Mouse (Mus musculus) neural tube, embryonic 12.5 days (tissue): ENCODE results near the gene Trnau1ap. TPM values are rescaled to one million over a fixed set of nuclear protein-coding genes. Genes with fewer than 3 reads are reported as not detected.
A peak's percentile ranks its signal among the peaks of the same experiment; 100 is the strongest.

Source experiments
- ATAC-seq: fragments of 200-750 bp; cut with Nextera tagmentation; 2 replicates; pipeline ENCODE4 v1.8.0; 2017; ENCODE audit warnings: low read depth, mild to moderate bottlenecking, moderate TSS enrichment, moderate library complexity; ENCODE audit not compliant: low FRiP score
- H3K27ac ChIP-seq: fragments of 300-500 bp; sonication (generic); 2 replicates; pipeline ENCODE4 v1.5.1; 2016
- H3K27me3 ChIP-seq: fragments of 300-500 bp; sonication (generic); replicated peaks from 2 replicates; pipeline ENCODE4 v1.6.1; 2016; ENCODE audit warnings: mild to moderate bottlenecking
- H3K36me3 ChIP-seq: fragments of 300-500 bp; sonication (generic); 2 replicates; pipeline ENCODE4 v1.6.1; 2016; ENCODE audit warnings: mild to moderate bottlenecking
- H3K4me1 ChIP-seq: fragments of 300-500 bp; sonication (generic); 2 replicates; pipeline ENCODE4 v1.6.1; 2016
- H3K4me2 ChIP-seq: fragments of 300-500 bp; sonication (generic); replicated peaks from 2 replicates; pipeline ENCODE4 v1.6.1; 2016; ENCODE audit warnings: mild to moderate bottlenecking
- H3K4me3 ChIP-seq: fragments of 300-500 bp; sonication (generic); 2 replicates; pipeline ENCODE4 v1.5.1; 2016
- H3K9ac ChIP-seq: fragments of 300-500 bp; sonication (generic); 2 replicates; pipeline ENCODE4 v1.6.1; 2016; ENCODE audit warnings: mild to moderate bottlenecking
- H3K9me3 ChIP-seq: fragments of 300-500 bp; sonication (generic); 2 replicates; pipeline ENCODE4 v1.6.1; 2016; ENCODE audit warnings: mild to moderate bottlenecking
- WGBS: fragments of 180-500 bp; shearing (Covaris S2); methylation state at CpG from one replicate; pipeline ENCODE4 v1.1.7; 2016; 5-methylcytosine and 5-hydroxymethylcytosine counted together
- polyA plus RNA-seq: library from polyadenylated mRNA; unstranded; fragments of >200 nt; fragmentation: Nextera tagmentation; extraction: Ambion mirVana; gene quantifications from 2 replicates; pipeline ENCODE4 v1.2.1, GENCODE M21; 2016

The Trnau1ap gene
- 77.1 and 77.9 TPM in 2 replicates for polyA plus RNA-seq

DNA sequence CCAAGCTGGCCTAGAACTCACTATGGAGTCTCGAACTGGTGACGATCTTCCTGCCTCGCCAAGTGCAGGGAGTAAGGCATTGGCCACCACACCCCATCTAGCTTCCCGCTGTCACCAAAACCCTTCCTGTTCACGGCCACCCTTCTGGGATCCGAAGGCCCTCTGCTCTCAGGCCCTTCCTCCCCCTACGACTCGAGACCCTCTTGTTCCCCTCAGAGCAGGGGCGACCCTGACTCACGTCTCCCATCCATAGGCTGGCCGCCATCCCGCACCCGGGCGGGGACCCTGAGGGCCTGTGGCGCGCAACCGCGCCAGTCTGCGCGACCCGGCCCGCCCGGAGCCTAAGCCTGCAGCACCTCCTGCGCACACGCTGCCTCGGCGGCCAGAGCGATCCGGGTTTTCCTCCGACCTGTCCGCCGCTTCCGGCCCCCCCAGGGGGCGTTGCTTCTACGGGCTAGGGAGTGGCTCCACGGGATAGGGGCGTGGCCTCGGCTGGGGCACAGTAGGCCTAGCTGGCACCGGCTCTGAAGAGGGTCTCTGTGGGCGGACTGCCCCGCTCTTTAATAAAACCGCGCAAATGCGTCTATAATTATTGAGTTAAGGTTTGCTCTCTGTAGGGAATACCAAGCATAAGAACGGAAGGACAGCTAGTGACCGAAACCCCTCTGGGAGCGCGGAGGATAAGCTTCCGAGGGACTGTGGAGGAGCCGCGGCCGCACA is at the start of gene Trnau1ap:
Trnau1ap (minus strand) TSS at position 424 of the 720 bp plus-strand sequence.
- under 1% methylated on average over 52 of the region's 52 CpGs for WGBS
- H3K36me3 ChIP-seq: peaks cover 38% of the 10 kb centered on the region

DNA sequence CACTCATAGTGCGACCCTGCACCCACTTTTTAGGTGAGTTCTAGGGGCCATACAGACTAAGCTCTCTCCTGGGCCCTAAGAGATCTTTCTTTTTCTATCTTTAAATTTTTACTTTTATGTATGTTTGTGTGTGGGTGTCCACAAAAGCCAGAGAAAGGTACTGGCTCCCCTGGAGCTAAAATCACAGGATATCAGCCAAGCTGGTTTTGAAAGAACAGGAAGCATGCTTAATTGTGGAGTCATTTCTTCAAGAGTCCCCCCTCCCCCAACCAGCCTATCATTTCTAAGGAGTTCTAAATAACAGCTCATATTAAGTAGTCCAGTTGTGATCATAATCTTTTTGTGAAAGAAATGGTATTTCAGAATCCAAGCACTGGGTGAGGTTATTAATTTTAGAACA is 44.5 kb upstream of the Trnau1ap start:
- no peak overlapping the region for H3K4me2 ChIP-seq
- WGBS: 97% methylated on average over 1 of the region's 1 CpGs
- H3K36me3 ChIP-seq: peaks cover 57% of the 10 kb centered on the region

More for the DNA sequence above, at the start of gene Trnau1ap:
- peak within 1 kb of the TSS; percentile 87 for H3K9ac ChIP-seq
- peak within 1 kb of the TSS; percentile 76 for H3K4me2 ChIP-seq
- H3K27ac ChIP-seq: peak within 1 kb of the TSS; percentile 46
- no peaks in the 10 kb centered on the region for H3K27me3 ChIP-seq
- peak; percentile 97 for ATAC-seq
- H3K4me1 ChIP-seq: peaks cover 16% of the 10 kb centered on the region; the same call in 1 of the 2 replicates
- no peaks in the 10 kb centered on the region for H3K9me3 ChIP-seq
- peak within 1 kb of the TSS; percentile 73 for H3K4me3 ChIP-seq

DNA sequence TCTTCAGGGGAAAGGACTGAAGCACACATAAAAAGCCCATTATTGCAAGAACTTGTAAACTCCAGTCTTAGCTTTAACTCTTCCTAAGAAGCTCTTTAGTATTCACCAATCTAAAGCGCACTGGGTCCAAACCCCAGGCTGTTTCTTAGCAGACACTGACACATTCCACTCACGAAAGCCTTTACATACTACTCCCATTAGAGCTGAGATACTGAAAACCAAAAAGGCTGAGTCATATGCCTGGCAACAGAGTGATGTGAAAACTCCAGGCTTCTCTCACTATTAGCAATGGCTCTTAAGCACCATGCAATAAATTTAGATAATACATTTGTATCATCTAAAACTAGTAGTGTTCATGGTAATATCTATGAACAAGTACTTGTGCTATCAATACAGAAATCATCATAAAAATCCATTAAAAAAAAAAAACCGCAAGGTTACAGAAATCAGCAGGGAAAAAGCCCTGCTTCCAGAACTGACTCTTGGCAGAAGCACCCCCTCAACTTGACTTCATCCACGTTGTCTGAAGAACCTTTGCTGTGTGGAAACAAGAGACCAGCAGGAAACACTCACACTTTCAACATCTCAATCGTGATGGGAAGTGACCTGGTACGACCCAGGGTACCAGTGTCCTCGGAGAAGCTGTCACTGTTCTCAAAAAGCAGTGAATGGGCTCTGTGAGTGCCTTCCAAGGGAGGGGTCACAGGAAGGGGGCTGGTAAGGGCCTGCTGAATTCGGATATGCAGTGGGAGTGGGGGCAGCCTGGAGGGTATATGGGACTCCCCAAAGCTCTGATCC is 40.8 kb upstream of the Trnau1ap start:
- H3K36me3 ChIP-seq: peaks cover 68% of the 10 kb centered on the region
- no peaks in the 10 kb centered on the region for H3K27me3 ChIP-seq
- no peak for ATAC-seq
- H3K27ac ChIP-seq: no peak overlapping the region
- H3K9ac ChIP-seq: no peak overlapping the region
- no peaks in the 10 kb centered on the region for H3K9me3 ChIP-seq
- H3K4me1 ChIP-seq: no peaks in the 10 kb centered on the region
- H3K4me3 ChIP-seq: no peak overlapping the region
- WGBS: 84% methylated on average over 8 of the region's 8 CpGs
- no peak overlapping the region for H3K4me2 ChIP-seq

More for the DNA sequence above, 44.5 kb upstream of the Trnau1ap start:
- no peak overlapping the region for H3K9ac ChIP-seq
- H3K27ac ChIP-seq: no peak overlapping the region
- no peak overlapping the region for H3K4me3 ChIP-seq
- ATAC-seq: no peak
- H3K9me3 ChIP-seq: no peaks in the 10 kb centered on the region
- H3K27me3 ChIP-seq: no peaks in the 10 kb centered on the region
- H3K4me1 ChIP-seq: no peaks in the 10 kb centered on the region

DNA sequence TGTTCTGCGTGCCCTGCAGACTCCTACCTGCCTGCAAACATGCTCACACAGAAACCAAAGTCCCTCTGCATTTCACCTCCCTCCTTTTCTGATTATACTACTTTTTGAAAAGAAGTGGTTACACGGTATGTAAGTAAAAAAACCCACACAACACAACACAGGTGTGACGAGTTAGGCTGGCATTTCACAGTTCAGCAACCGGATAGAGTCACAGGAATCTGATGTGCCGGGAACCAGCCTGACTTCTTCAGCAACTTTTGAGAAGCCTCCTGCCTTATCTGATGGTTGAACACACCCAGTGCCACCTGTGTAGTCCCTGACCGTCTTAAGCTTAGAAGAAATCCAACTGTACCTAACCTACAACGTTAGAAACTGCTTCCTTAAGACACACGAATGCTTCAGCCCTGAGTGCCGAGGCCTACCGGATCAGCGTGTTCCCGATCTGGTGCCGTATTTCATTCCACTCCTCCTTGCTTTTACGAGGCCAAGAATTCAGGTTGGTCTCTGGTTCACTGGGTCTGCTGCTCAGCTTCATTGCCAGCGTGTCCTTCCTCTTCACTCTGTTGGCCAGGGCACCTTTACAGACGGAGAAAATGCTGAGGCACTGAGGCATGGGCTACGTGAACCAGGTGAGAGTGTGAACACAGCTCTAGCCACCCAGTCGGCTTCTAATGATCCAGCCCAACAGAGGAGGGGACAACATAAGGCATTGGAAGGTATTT is 38.3 kb upstream of the Trnau1ap start:
- no peak overlapping the region for H3K27ac ChIP-seq
- H3K27me3 ChIP-seq: no peaks in the 10 kb centered on the region
- H3K4me2 ChIP-seq: no peak overlapping the region
- H3K36me3 ChIP-seq: peaks cover 79% of the 10 kb centered on the region
- H3K9me3 ChIP-seq: no peaks in the 10 kb centered on the region
- H3K9ac ChIP-seq: no peak overlapping the region
- ATAC-seq: no peak
- H3K4me3 ChIP-seq: no peak overlapping the region
- WGBS: 94% methylated on average over 18 of the region's 18 CpGs
- no peaks in the 10 kb centered on the region for H3K4me1 ChIP-seq

DNA sequence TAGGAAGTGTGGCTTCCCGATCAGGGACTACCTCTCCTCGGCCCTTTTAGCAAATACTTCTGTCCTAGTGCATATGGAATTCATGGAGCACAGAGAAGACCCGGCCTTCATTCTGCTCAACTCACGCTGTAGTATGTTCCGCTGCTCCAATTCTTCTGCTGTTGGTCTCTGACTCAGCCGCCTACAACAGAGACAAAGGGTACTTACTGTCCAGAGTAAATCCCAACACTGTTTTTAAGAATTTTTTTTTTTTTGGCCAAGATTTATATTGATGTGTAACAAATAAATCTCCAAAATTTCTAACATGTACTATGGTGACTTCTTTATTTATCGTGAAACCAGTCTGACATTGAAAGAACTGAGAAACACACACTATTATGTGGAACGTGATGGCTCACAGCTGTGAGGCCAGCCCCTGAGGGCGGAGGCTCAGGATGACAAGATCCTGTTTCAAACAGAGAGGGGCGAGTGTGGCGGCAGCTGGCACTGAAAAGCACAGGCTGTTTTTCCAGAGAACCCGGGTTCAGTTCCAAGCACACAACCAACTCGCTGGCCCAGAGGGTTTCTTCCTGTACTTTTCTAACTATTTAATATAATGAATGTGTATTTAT is 36.2 kb upstream of the Trnau1ap start:
- ATAC-seq: no peak
- Histone ChIP-seq H3K4me2 (no peak overlapping the region), H3K9ac (no peak overlapping the region), H3K9me3 (no peaks in the 10 kb centered on the region), H3K4me1 (no peaks in the 10 kb centered on the region), H3K27me3 (no peaks in the 10 kb centered on the region), H3K27ac (no peak overlapping the region), H3K36me3 (peaks cover 81% of the 10 kb centered on the region), H3K4me3 (no peak overlapping the region)
- WGBS: 79% methylated on average over 13 of the region's 13 CpGs

DNA sequence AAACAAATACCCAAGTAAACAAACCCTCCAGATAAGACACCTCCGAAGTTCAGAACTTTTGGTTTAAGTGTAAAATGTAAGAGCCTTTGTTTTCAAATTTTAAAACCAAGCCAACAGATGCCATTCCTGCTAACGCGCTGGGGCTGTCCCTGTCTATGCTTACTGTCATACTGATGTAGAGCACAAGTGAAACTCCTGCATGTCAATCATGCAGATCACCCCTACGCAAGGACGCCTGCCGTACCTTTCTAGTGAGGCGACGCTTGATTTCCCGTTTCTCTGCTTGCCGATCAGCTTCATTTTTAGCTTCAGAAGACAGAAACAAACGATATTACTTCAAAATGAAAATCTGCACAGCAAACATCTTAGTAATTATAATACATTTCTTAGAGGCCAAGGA is 34.1 kb upstream of the Trnau1ap start:
- no peak overlapping the region for H3K4me3 ChIP-seq
- H3K9ac ChIP-seq: no peak overlapping the region
- 96% methylated on average over 11 of the region's 11 CpGs for WGBS
- H3K27ac ChIP-seq: no peak overlapping the region
- H3K36me3 ChIP-seq: peaks cover 78% of the 10 kb centered on the region
- ATAC-seq: no peak
- no peaks in the 10 kb centered on the region for H3K9me3 ChIP-seq
- no peaks in the 10 kb centered on the region for H3K27me3 ChIP-seq
- H3K4me2 ChIP-seq: no peak overlapping the region
- H3K4me1 ChIP-seq: no peaks in the 10 kb centered on the region

DNA sequence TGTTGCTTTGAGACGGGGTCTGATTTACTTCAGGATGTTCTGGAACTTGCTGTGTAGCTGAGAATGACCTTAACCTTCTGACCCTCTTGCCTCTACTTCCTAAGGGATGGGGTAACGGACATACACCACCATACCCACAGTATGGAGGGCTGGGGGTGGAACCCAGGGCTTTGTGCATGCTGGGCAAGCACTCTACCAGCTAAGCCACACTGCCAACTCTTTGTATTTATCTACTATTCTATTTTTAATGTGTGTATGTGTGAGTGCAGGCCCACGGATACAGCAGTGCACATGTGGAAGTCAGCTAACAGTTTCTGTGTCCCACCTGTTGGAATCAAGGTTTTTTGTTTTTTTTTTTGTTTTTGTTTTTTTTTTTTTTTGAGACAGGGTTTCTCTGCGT is 30.2 kb upstream of the Trnau1ap start:
- Histone ChIP-seq H3K4me3 (no peak overlapping the region), H3K27me3 (no peaks in the 10 kb centered on the region), H3K4me2 (no peak overlapping the region), H3K9me3 (no peaks in the 10 kb centered on the region), H3K4me1 (no peaks in the 10 kb centered on the region), H3K27ac (no peak overlapping the region), H3K36me3 (peaks cover 67% of the 10 kb centered on the region), H3K9ac (no peak overlapping the region)
- ATAC-seq: no peak
- WGBS: 94% methylated on average over 4 of the region's 4 CpGs

DNA sequence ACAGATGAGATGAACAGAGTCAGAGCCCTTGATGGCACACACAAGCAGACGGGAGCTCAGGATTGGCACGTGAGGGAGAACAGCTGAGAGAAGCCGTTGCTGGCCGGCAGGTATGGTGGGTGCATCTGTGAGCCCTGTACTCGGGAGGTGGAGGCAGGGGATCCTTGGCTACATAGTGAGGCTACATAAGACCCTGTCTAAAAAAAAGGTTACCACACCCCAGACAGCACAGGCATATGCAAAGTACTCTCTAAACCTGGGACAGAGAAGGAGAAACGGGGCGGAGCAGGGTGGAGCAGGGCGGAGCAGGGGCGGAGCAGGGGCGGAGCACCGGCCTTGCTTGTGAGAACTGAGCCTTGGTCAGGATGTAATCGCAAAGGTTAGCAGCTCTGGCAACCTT is 26.8 kb upstream of the Trnau1ap start:
- no peak for ATAC-seq
- peaks cover 9% of the 10 kb centered on the region; the same call in 1 of the 2 replicates for H3K4me1 ChIP-seq
- H3K4me2 ChIP-seq: no peak overlapping the region
- H3K27ac ChIP-seq: no peak overlapping the region
- peaks cover 45% of the 10 kb centered on the region for H3K36me3 ChIP-seq
- no peaks in the 10 kb centered on the region for H3K27me3 ChIP-seq
- H3K9me3 ChIP-seq: no peaks in the 10 kb centered on the region
- H3K4me3 ChIP-seq: no peak overlapping the region
- WGBS: 31% methylated on average over 12 of the region's 12 CpGs
- no peak overlapping the region for H3K9ac ChIP-seq

DNA sequence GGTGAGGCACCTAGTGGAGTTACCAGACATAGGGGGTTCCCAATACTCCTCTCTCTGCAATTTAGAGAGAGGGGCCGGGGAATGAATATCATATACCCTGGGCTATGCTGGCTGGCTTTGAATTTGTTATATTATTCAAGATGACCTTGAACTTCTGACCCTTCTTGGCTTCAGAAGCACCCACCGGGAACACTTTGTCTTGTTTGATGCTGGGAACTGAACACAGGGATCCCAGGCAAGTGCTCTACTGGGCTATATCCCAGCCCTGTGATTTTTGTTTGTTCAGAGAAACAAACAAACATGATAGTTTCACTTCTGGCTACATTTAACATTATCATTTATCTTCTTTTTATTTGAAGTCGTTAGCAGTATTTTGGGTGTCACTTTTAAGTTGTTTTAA is 26.1 kb upstream of the Trnau1ap start:
- WGBS: 83% methylated on average over 3 of the region's 3 CpGs

DNA sequence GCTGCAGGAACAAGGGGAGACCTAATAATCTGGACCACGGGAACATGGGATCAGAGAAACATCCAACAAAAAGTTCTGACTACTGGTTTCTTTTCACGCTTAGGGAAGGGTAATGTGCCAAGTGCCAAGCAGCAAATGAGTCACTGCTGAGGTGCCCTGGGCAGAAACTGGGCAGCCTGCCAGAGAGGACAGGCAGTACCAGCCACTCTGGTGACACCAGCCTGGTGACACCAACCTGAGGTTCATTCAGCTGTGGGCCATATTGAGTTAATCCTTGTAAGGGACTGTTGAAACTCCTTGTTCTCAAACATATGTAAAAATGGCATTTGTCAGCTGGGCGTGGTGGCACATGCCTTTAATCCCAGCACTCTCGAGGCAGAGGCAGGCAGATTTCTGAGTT is 25.2 kb upstream of the Trnau1ap start:
- 91% methylated on average over 4 of the region's 4 CpGs for WGBS
- H3K4me3 ChIP-seq: no peak overlapping the region
- H3K9me3 ChIP-seq: no peaks in the 10 kb centered on the region
- no peak overlapping the region for H3K9ac ChIP-seq
- peaks cover 32% of the 10 kb centered on the region for H3K36me3 ChIP-seq
- ATAC-seq: no peak
- H3K27me3 ChIP-seq: no peaks in the 10 kb centered on the region
- H3K4me2 ChIP-seq: no peak overlapping the region
- no peak overlapping the region for H3K27ac ChIP-seq
- peaks cover 9% of the 10 kb centered on the region; the same call in 1 of the 2 replicates for H3K4me1 ChIP-seq

More for the DNA sequence above, 26.1 kb upstream of the Trnau1ap start:
- Histone ChIP-seq H3K9me3 (no peaks in the 10 kb centered on the region), H3K4me3 (no peak overlapping the region), H3K4me1 (peaks cover 9% of the 10 kb centered on the region; the same call in 1 of the 2 replicates), H3K27me3 (no peaks in the 10 kb centered on the region), H3K36me3 (peaks cover 39% of the 10 kb centered on the region), H3K27ac (no peak overlapping the region), H3K9ac (no peak overlapping the region), H3K4me2 (no peak overlapping the region)
- ATAC-seq: no peak

DNA sequence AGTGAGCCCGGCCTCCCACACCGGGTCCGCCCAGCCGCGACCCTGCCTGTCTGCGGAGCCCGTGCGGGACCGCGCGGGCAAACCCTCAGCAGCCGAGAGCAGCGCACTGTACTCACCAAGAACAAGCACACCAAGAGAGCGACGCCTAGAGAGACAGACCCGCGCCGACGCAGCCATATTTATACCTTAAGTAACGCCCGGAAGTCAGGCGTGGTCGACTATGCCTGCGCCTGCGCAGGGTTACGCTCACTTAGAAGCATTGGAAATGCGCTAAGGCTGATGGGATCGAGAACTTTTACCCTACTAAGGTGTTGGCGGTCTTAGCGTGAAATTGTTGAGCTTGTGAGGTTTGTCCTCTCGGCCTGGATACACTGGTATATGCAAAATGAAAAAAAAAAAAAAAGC is 24.1 kb upstream of the Trnau1ap start, which contains the start of gene Rcc1:
Rcc1 (minus strand) TSS at position 125 of the 405 bp plus-strand sequence.
- under 1% methylated on average over 31 of the region's 31 CpGs for WGBS

More for the DNA sequence above, 24.1 kb upstream of the Trnau1ap start, which contains the start of gene Rcc1:
- peaks cover 23% of the 10 kb centered on the region for H3K36me3 ChIP-seq
- H3K27ac ChIP-seq: peak within 1 kb of the TSS; percentile 80
- peak within 1 kb of the TSS; percentile 82 for H3K9ac ChIP-seq
- no peaks in the 10 kb centered on the region for H3K9me3 ChIP-seq
- H3K4me1 ChIP-seq: peaks cover 9% of the 10 kb centered on the region; the same call in 1 of the 2 replicates
- H3K4me3 ChIP-seq: peak within 1 kb of the TSS; percentile 78
- peak within 1 kb of the TSS; percentile 86 for H3K4me2 ChIP-seq
- peak; percentile 79 for ATAC-seq
- no peaks in the 10 kb centered on the region for H3K27me3 ChIP-seq
